Mouse (Mus musculus): ENCODE data around the gene Pla2g4e. TPM values are rescaled to one million over a fixed set of nuclear protein-coding genes. Genes with fewer than 3 reads are reported as not detected.

Gene Pla2g4e
- polyA plus RNA-seq, 1 experiment from 2014 or later, result not detected

- Histone ChIP-seq H3K4me3 (replicated peaks) (no peak overlapping the region), H3K9ac (no peak overlapping the region), H3K27me3 (no peaks in the 10 kb centered on the region), H3K9me3 (replicated peaks) (no peaks in the 10 kb centered on the region), H3K4me2 (no peak overlapping the region), H3K4me1 (replicated peaks) (no peaks in the 10 kb centered on the region), H3K36me3 (replicated peaks) (no peaks in the 10 kb centered on the region), H3K27ac (replicated peaks) (no peak overlapping the region)
- ATAC-seq (ENCODE audit: insufficient read depth), result no peak
- 76% methylated on average over 1 of the region's 1 CpGs for WGBS (ENCODE audit: insufficient replicate concordance)
Measured at GRCm38 (mm10) chr2:120139091-120139490, 106.0 kb downstream of the Pla2g4e start.

- H3K9ac ChIP-seq, result no peak overlapping the region
- H3K27me3 ChIP-seq, result no peaks in the 10 kb centered on the region
- H3K4me1 ChIP-seq (replicated peaks), result no peaks in the 10 kb centered on the region; the same call in 1 of the 2 replicates
- H3K36me3 ChIP-seq (replicated peaks), result no peaks in the 10 kb centered on the region
- H3K4me3 ChIP-seq (replicated peaks), result no peak overlapping the region
- no peak overlapping the region for H3K4me2 ChIP-seq
- ATAC-seq (ENCODE audit: insufficient read depth), result no peak
- WGBS (ENCODE audit: insufficient replicate concordance), result 58% methylated on average over 5 of the region's 5 CpGs
- H3K27ac ChIP-seq (replicated peaks), result 0 out of 2 replicates have a peak overlapping the region, but pooled peaks have one; percentile 34
- no peaks in the 10 kb centered on the region for H3K9me3 ChIP-seq (replicated peaks)
Measured at GRCm38 (mm10) chr2:120137281-120137680, 107.9 kb downstream of the Pla2g4e start.

GRCm38 (mm10) chr2:120134453-120135075 lies 110.6 kb downstream of the Pla2g4e start:
- ATAC-seq (ENCODE audit: insufficient read depth), result no peak

GRCm38 (mm10) chr2:120131881-120132280 lies 113.3 kb downstream of the Pla2g4e start:
- Histone ChIP-seq H3K4me3 (replicated peaks) (no peak overlapping the region), H3K27ac (replicated peaks) (no peak overlapping the region), H3K27me3 (no peaks in the 10 kb centered on the region), H3K4me1 (replicated peaks) (peaks cover 9% of the 10 kb centered on the region; the same call in 1 of the 2 replicates), H3K36me3 (replicated peaks) (0 out of 2 replicates have a peak, but pooled peaks cover 5% of the 10 kb centered on the region), H3K9me3 (replicated peaks) (no peaks in the 10 kb centered on the region), H3K4me2 (no peak overlapping the region), H3K9ac (no peak overlapping the region)
- no peak for ATAC-seq (ENCODE audit: insufficient read depth)
- 64% methylated on average over 1 of the region's 1 CpGs for WGBS (ENCODE audit: insufficient replicate concordance)

More at GRCm38 (mm10) chr2:120134453-120135075, 110.6 kb downstream of the Pla2g4e start:
- Histone ChIP-seq H3K27me3 (no peaks in the 10 kb centered on the region), H3K4me3 (replicated peaks) (no peak overlapping the region), H3K4me2 (no peak overlapping the region), H3K36me3 (replicated peaks) (no peaks in the 10 kb centered on the region), H3K9me3 (replicated peaks) (no peaks in the 10 kb centered on the region), H3K27ac (replicated peaks) (0 out of 2 replicates have a peak overlapping the region, but pooled peaks have one; percentile 19), H3K4me1 (replicated peaks) (no peaks in the 10 kb centered on the region; the same call in 1 of the 2 replicates), H3K9ac (no peak overlapping the region)

- H3K27ac ChIP-seq (replicated peaks), result no peak overlapping the region
- H3K36me3 ChIP-seq (replicated peaks), result 0 out of 2 replicates have a peak, but pooled peaks cover 5% of the 10 kb centered on the region
- H3K9ac ChIP-seq, result no peak overlapping the region
- H3K4me1 ChIP-seq (replicated peaks), result peaks cover 9% of the 10 kb centered on the region; the same call in 1 of the 2 replicates
- no peak for ATAC-seq (ENCODE audit: insufficient read depth)
- H3K4me2 ChIP-seq, result no peak overlapping the region
- WGBS (ENCODE audit: insufficient replicate concordance), result 47% methylated on average over 8 of the region's 8 CpGs
- H3K9me3 ChIP-seq (replicated peaks), result no peaks in the 10 kb centered on the region
- no peak overlapping the region for H3K4me3 ChIP-seq (replicated peaks)
- no peaks in the 10 kb centered on the region for H3K27me3 ChIP-seq
Measured at GRCm38 (mm10) chr2:120129252-120129908, 115.8 kb downstream of the Pla2g4e start.

- ATAC-seq (ENCODE audit: insufficient read depth), result peak; percentile 22; the same call in 1 of the 2 replicates
- Histone ChIP-seq H3K4me3 (replicated peaks) (no peak overlapping the region), H3K27ac (replicated peaks) (0 out of 2 replicates have a peak overlapping the region, but pooled peaks have one; percentile 17), H3K4me2 (no peak overlapping the region), H3K9me3 (replicated peaks) (no peaks in the 10 kb centered on the region), H3K4me1 (replicated peaks) (peaks cover 9% of the 10 kb centered on the region; the same call in 1 of the 2 replicates), H3K27me3 (no peaks in the 10 kb centered on the region), H3K36me3 (replicated peaks) (0 out of 2 replicates have a peak, but pooled peaks cover 5% of the 10 kb centered on the region), H3K9ac (no peak overlapping the region)
- 56% methylated on average over 1 of the region's 1 CpGs for WGBS (ENCODE audit: insufficient replicate concordance)
Measured at GRCm38 (mm10) chr2:120128611-120129051, 116.5 kb downstream of the Pla2g4e start.

GRCm38 (mm10) chr2:120128011-120128410 lies 117.1 kb downstream of the Pla2g4e start:
- H3K9ac ChIP-seq, result no peak overlapping the region
- no peak overlapping the region for H3K4me2 ChIP-seq
- no peaks in the 10 kb centered on the region for H3K9me3 ChIP-seq (replicated peaks)
- H3K27ac ChIP-seq (replicated peaks), result 0 out of 2 replicates have a peak overlapping the region, but pooled peaks have one; percentile 17
- no peaks in the 10 kb centered on the region for H3K27me3 ChIP-seq
- H3K4me3 ChIP-seq (replicated peaks), result no peak overlapping the region
- peaks cover 9% of the 10 kb centered on the region; the same call in 1 of the 2 replicates for H3K4me1 ChIP-seq (replicated peaks)
- 0 out of 2 replicates have a peak, but pooled peaks cover 5% of the 10 kb centered on the region for H3K36me3 ChIP-seq (replicated peaks)
- ATAC-seq (ENCODE audit: insufficient read depth), result no peak

- ATAC-seq (ENCODE audit: insufficient read depth), result no peak
- WGBS (ENCODE audit: insufficient replicate concordance), result 63% methylated on average over 1 of the region's 1 CpGs
- H3K9ac ChIP-seq, result no peak overlapping the region
- H3K27me3 ChIP-seq, result no peaks in the 10 kb centered on the region
- H3K4me3 ChIP-seq (replicated peaks), result no peak overlapping the region
- no peaks in the 10 kb centered on the region for H3K9me3 ChIP-seq (replicated peaks)
- peaks cover 9% of the 10 kb centered on the region; the same call in 1 of the 2 replicates for H3K4me1 ChIP-seq (replicated peaks)
- H3K4me2 ChIP-seq, result no peak overlapping the region
- H3K36me3 ChIP-seq (replicated peaks), result 0 out of 2 replicates have a peak, but pooled peaks cover 5% of the 10 kb centered on the region
- H3K27ac ChIP-seq (replicated peaks), result no peak overlapping the region
Measured at GRCm38 (mm10) chr2:120126901-120127300, 118.2 kb downstream of the Pla2g4e start.

- Histone ChIP-seq H3K36me3 (replicated peaks) (0 out of 2 replicates have a peak, but pooled peaks cover 5% of the 10 kb centered on the region), H3K9me3 (replicated peaks) (no peaks in the 10 kb centered on the region), H3K27me3 (no peaks in the 10 kb centered on the region), H3K4me2 (no peak overlapping the region), H3K9ac (no peak overlapping the region), H3K4me1 (replicated peaks) (peaks cover 9% of the 10 kb centered on the region; the same call in 1 of the 2 replicates), H3K4me3 (replicated peaks) (no peak overlapping the region), H3K27ac (replicated peaks) (no peak overlapping the region)
- 63% methylated on average over 4 of the region's 4 CpGs for WGBS (ENCODE audit: insufficient replicate concordance)
- no peak for ATAC-seq (ENCODE audit: insufficient read depth)
Measured at GRCm38 (mm10) chr2:120126408-120126807, 118.7 kb downstream of the Pla2g4e start.

- no peaks in the 10 kb centered on the region for H3K27me3 ChIP-seq
- no peaks in the 10 kb centered on the region for H3K9me3 ChIP-seq (replicated peaks)
- 90% methylated on average over 1 of the region's 1 CpGs for WGBS (ENCODE audit: insufficient replicate concordance)
- no peak overlapping the region for H3K9ac ChIP-seq
- no peak for ATAC-seq (ENCODE audit: insufficient read depth)
- 0 out of 2 replicates have a peak, but pooled peaks cover 5% of the 10 kb centered on the region for H3K36me3 ChIP-seq (replicated peaks)
- no peak overlapping the region for H3K4me3 ChIP-seq (replicated peaks)
- H3K4me1 ChIP-seq (replicated peaks), result peaks cover 9% of the 10 kb centered on the region; the same call in 1 of the 2 replicates
- H3K27ac ChIP-seq (replicated peaks), result no peak overlapping the region
- H3K4me2 ChIP-seq, result no peak overlapping the region
Measured at GRCm38 (mm10) chr2:120125461-120125860, 119.7 kb downstream of the Pla2g4e start.

GRCm38 (mm10) chr2:120124946-120125345 lies 120.2 kb downstream of the Pla2g4e start:
- no peak overlapping the region for H3K9ac ChIP-seq
- 0 out of 2 replicates have a peak, but pooled peaks cover 5% of the 10 kb centered on the region for H3K36me3 ChIP-seq (replicated peaks)
- H3K4me1 ChIP-seq (replicated peaks), result peaks cover 9% of the 10 kb centered on the region; the same call in 1 of the 2 replicates
- no peak overlapping the region for H3K27ac ChIP-seq (replicated peaks)
- no peaks in the 10 kb centered on the region for H3K27me3 ChIP-seq
- ATAC-seq (ENCODE audit: insufficient read depth), result no peak
- H3K4me2 ChIP-seq, result no peak overlapping the region
- WGBS (ENCODE audit: insufficient replicate concordance), result 81% methylated on average over 2 of the region's 2 CpGs
- no peaks in the 10 kb centered on the region for H3K9me3 ChIP-seq (replicated peaks)
- no peak overlapping the region for H3K4me3 ChIP-seq (replicated peaks)

Measured in liver, embryonic 15.5 days (tissue).